ENCODE assay signal across 17 mouse cellular contexts in the genomic region with DNA sequence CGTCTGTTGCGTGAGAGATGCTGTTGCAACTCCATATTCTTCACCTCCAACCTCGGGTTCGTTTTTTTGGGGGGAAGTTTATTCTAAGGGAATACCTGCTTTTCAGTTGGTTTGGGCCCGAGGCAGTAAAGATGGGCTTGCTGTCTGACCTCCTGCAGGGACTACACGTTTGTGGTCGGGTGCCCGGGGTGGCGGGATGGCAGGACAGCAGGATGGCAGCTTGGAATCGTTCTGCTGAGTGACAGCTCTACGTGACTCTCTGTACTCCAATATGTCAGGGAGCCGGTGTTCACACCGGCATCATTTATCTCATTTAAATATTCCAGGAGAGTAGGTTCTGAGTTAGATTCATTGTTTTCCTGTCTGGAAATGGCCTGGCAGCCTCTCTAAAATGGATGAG.
A peak's percentile ranks its signal among the peaks of the same experiment; 100 is the strongest.
DNase-seq lines count a peak whose midpoint lies in the region; ATAC-seq and TF ChIP-seq lines count a peak whose summit lies in the region.
"Had no signal": no experiment of that assay in that cellular context is flagged by ENCODE, and none has a peak within 500 bp of the region (broad histone marks: within the 10 kb centered on the region; RNA-seq: fewer than 3 reads in every experiment).

No protein-coding gene starts in this region.

- H3K4me2 ChIP-seq in hindbrain, postnatal 0 days (ENCODE audit: low read depth, low read length), result peak overlapping the region; percentile 27
- H3K4me2 ChIP-seq: embryonic facial prominence, embryonic 13.5 days; heart, embryonic 11.5 days; liver, embryonic 11.5 days; lung, embryonic 14.5 days had no signal

- no peaks in the 10 kb centered on the region for H3K36me3 ChIP-seq in hindbrain, postnatal 0 days (ENCODE audit: insufficient read depth, low read length)
- H3K36me3 ChIP-seq: embryonic facial prominence, embryonic 13.5 days had no signal

- intact Hi-C loops in left cerebral cortex, postnatal 4 days (cut with DNase I), result loop anchor here (5.0 kb wide), 1 partner anchor 567 kb away; no protein-coding TSS in a partner anchor
- intact Hi-C loops in left cerebral cortex, postnatal 25 days (cut with DNase I), result no loop called here

- H3K27me3 ChIP-seq in hindbrain, postnatal 0 days (ENCODE audit: insufficient read depth, low read length), result no peaks in the 10 kb centered on the region
- H3K27me3 ChIP-seq: embryonic facial prominence, embryonic 13.5 days had no signal

- H3K9ac ChIP-seq in hindbrain, postnatal 0 days (replicated peaks; ENCODE audit: low read length), result no peak overlapping the region
- H3K9ac ChIP-seq: embryonic facial prominence, embryonic 13.5 days; lung, embryonic 14.5 days had no signal

- WGBS in hindbrain, postnatal 0 days, result 34% methylated on average over 13 of the region's 13 CpGs

- no peak for TF ChIP-seq CTCF in hindbrain, postnatal 0 days (IDR thresholded peaks at IDR 0.05; ENCODE audit: low read depth)

- no peaks in the 10 kb centered on the region for H3K9me3 ChIP-seq in hindbrain, postnatal 0 days (ENCODE audit: low read length)
- H3K9me3 ChIP-seq: embryonic facial prominence, embryonic 13.5 days had no signal

- peak; percentile 63 to 79 for DNase-seq in cerebellum, postnatal 10 days
- no peak for DNase-seq in cerebellum, adult 11-12 months
- peak; percentile 36 for DNase-seq in left cerebral cortex, postnatal 4 days
- DNase-seq in left cerebral cortex, postnatal 25 days (ENCODE audit: low spot score in 2 of 2), result no peak
- no peak for DNase-seq in hindbrain, postnatal 0 days (ENCODE audit: low spot score)
- DNase-seq in adipocyte (ENCODE audit: low spot score), result no peak
- DNase-seq in heart, adult 8-10 months (ENCODE audit: low spot score), result no peak
- DNase-seq: B cell, adult 2 months; gastrocnemius, postnatal 10 days; lung, embryonic 14.5 days; thymus, postnatal 25 days had no signal

- no peak overlapping the region for H3K4me3 ChIP-seq in hindbrain, postnatal 0 days (ENCODE audit: low read length)
- H3K4me3 ChIP-seq: embryonic facial prominence, embryonic 13.5 days had no signal

- ATAC-seq in hindbrain, postnatal 0 days, result 0 out of 2 replicates have a peak, but pooled peaks have one; percentile 5
- ATAC-seq: intestine, embryonic 16.5 days; Patski had no signal

- 0 out of 2 replicates have a peak, but pooled peaks cover 4% of the 10 kb centered on the region for H3K4me1 ChIP-seq in hindbrain, postnatal 0 days (ENCODE audit: insufficient read depth, low read length)

- peak overlapping the region; percentile 6; the same call in 1 of the 2 replicates for H3K27ac ChIP-seq in hindbrain, postnatal 0 days
- H3K27ac ChIP-seq: embryonic facial prominence, embryonic 13.5 days; kidney, postnatal 0 days had no signal

Comparison
In these comparisons a context has a peak if more than half of its experiments do, and no peak if none do; other contexts are left out.
1. DNase-seq: peak in cerebellum, postnatal 10 days (2 of 2) and left cerebral cortex, postnatal 4 days (single experiment); none in cerebellum, adult 11-12 months (single experiment), left cerebral cortex, postnatal 25 days (0 of 2), hindbrain, postnatal 0 days (single experiment), adipocyte (single experiment) and heart, adult 8-10 months (single experiment).